Mouse (Mus musculus) kidney, adult 2 months (tissue): Measurements from ENCODE around the gene Atp1a2. TPM values are rescaled to one million over a fixed set of nuclear protein-coding genes. Genes with fewer than 3 reads are reported as not detected.

Source experiments
- DNase-seq: peaks from one replicate; pipeline ENCODE4 v3.0.0; 2021
- H3K27ac ChIP-seq: fragments of 200-500 bp; 2 replicates; pipeline ENCODE4 v1.5.1; 2012; ENCODE audit warnings: low read depth, low read length, control low read depth, inconsistent platforms; ENCODE audit not compliant: insufficient read depth
- H3K27me3 ChIP-seq: fragments of 200-500 bp; replicated peaks from 2 replicates; pipeline ENCODE4 v1.6.1; 2012; ENCODE audit warnings: mild to moderate bottlenecking, moderate library complexity, low read length, inconsistent platforms; ENCODE audit not compliant: control insufficient read depth, insufficient read depth
- H3K36me3 ChIP-seq: fragments of 200-500 bp; 2 replicates; pipeline ENCODE4 v1.6.1; 2012; ENCODE audit warnings: mild to moderate bottlenecking, moderate library complexity, low read length, inconsistent platforms; ENCODE audit not compliant: control insufficient read depth, insufficient read depth
- H3K4me1 ChIP-seq: fragments of 200-500 bp; 2 replicates; pipeline ENCODE4 v1.6.1; 2011; ENCODE audit warnings: low read length; ENCODE audit not compliant: control insufficient read depth, insufficient read depth
- H3K4me3 ChIP-seq: fragments of 200-500 bp; 2 replicates; pipeline ENCODE4 v1.5.1; 2011; ENCODE audit warnings: mild to moderate bottlenecking, low read depth, low read length, control low read depth; ENCODE audit not compliant: insufficient read depth
- CTCF ChIP-seq: fragments of 200-500 bp; conservative IDR thresholded peaks from 2 replicates; pipeline ENCODE4 v1.5.1; 2011; ENCODE audit warnings: low read depth, mild to moderate bottlenecking, control low read depth, low read length, moderate library complexity, mixed read lengths; ENCODE audit not compliant: insufficient read depth, insufficient read length
- POLR2A ChIP-seq: fragments of 200-500 bp; IDR thresholded peaks from one replicate; pipeline ENCODE4 v1.6.1; 2011; ENCODE audit warnings: low read depth, low read length, control low read depth
- WGBS: fragments of 180-500 bp; shearing (Covaris S2); methylation state at CpG from one replicate; pipeline ENCODE4 v1.1.7; 2018; 5-methylcytosine and 5-hydroxymethylcytosine counted together
- polyA plus RNA-seq: library from polyadenylated mRNA; depleted of rRNA; stranded (reverse); fragments of >200 nt; gene quantifications from 2 replicates; pipeline ENCODE4 v1.2.3, GENCODE M21; 2012

Atp1a2 gene
- polyA plus RNA-seq, 1 experiment: 36.4 TPM

DNA sequence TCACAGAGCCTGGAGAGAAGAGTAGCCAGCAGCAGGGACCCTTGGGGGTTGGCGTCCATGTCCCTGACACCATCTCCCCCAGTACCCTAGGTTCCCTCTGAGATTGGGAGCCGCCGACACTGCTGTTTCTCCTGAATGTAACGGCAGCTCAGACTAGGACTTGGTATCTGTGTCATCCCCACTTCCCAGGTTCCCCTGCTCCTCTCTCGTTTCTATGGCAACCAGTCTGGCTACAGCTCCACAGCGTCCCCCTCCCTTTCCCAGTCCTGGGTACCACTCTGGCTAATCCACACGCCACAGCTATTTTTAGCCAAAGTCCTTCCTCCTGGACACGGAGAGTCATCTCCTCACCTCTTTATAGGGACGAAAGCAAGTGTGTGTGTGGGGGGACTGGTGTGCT is 31.3 kb upstream of the Atp1a2 start, which contains the start of gene Kcnj9:
TSS of gene Kcnj9 (minus strand) at position 188 of the 400 bp plus-strand sequence.
- no peaks in the 10 kb centered on the region; the same call in 1 of the 2 replicates for H3K4me1 ChIP-seq
- H3K27me3 ChIP-seq: no peaks in the 10 kb centered on the region; the same call in 1 of the 2 replicates
- H3K36me3 ChIP-seq: no peaks in the 10 kb centered on the region
- H3K4me3 ChIP-seq: no peak within 1 kb of the TSS
- no peak within 1 kb of the TSS for H3K27ac ChIP-seq
- 38% methylated on average over 9 of the region's 9 CpGs for WGBS
- no peak for DNase-seq
- TF ChIP-seq CTCF (no peak), POLR2A (no peak)

DNA sequence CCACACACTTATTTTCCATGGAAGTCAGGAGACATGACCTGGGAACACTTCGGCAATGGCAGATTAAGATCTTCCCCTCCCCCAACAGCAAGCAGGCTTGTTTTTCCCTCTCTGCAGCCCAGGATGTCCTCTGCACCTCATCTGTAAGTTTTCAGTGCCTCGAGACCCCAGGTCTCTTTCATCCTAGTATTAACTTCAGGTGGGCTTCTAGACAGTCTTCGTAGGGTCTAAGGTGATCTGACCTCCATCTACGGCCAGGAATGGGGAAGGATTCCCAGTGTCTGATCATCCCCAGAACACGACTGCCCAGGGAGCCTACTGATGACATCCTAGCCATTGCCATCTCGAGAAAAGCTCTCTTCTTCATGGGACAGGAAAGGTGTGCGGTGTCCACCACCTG is 30.6 kb upstream of the Atp1a2 start:
- H3K27ac ChIP-seq: no peak overlapping the region
- DNase-seq: no peak
- no peaks in the 10 kb centered on the region for H3K36me3 ChIP-seq
- H3K4me3 ChIP-seq: no peak overlapping the region
- TF ChIP-seq CTCF: no peak
- no peak for TF ChIP-seq POLR2A
- 75% methylated on average over 7 of the region's 7 CpGs for WGBS
- no peaks in the 10 kb centered on the region; the same call in 1 of the 2 replicates for H3K27me3 ChIP-seq
- H3K4me1 ChIP-seq: no peaks in the 10 kb centered on the region; the same call in 1 of the 2 replicates

DNA sequence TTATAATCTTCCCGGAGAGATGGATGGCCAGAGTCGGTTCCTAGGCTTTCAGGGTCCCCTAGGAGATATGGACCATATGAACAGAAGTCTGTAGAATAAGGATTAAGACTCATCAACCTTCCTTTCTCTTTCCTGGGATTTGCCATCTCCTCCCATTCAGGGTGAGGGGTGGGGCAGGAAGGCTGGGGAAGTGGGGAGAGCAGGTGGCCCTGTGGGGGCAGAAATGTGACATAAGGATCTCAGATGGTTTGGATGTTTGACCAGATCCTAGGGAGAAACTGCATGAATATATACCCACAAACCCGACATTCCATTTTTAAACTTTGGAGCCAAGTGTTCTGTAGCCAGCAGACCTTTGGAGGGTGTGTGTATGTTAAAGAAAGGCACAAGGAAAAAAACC is 30.2 kb upstream of the Atp1a2 start:
- 76% methylated on average over 3 of the region's 3 CpGs for WGBS
- no peak overlapping the region for H3K4me3 ChIP-seq
- TF ChIP-seq CTCF: no peak
- TF ChIP-seq POLR2A: no peak
- no peaks in the 10 kb centered on the region; the same call in 1 of the 2 replicates for H3K27me3 ChIP-seq
- H3K36me3 ChIP-seq: no peaks in the 10 kb centered on the region
- no peak overlapping the region for H3K27ac ChIP-seq
- no peaks in the 10 kb centered on the region; the same call in 1 of the 2 replicates for H3K4me1 ChIP-seq
- no peak for DNase-seq

DNA sequence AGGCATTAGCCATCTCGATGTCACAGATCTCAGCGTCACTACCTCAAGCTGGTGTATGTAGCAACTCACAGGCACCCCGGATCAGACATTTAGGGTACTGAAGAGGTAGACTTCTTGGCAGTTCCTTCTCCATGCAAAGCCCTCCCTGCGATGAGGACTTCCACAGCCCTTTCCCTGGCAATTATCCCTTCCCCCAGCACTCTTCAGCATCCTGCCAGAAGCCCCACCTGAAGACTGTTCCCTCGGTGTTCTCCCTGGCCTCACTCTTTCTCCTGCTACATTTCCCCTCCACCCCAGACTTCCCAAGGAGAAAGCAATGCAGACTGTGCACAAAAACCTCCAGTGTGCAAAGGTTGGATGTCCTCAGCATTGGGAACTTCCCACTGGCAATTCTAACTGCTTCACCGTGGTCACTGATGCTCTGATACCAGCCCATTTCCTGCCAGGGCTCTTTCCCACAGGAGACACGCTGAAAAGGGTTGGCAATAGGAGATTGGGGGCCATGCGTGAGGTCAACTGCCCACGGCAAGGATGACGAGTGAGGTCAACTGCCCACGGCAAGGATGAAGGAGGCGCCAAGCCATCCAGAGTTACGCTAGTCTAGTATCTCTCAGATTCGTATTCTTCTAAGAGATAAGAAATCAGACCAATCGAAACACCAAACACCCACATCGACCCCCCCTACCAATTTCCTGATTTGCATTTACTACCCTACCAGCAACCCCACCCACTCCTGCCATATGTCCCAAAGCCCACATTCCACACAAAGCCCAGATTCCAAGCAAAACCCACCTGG is 29.5 kb upstream of the Atp1a2 start:
- TF ChIP-seq CTCF (no peak), POLR2A (no peak)
- Histone ChIP-seq H3K36me3 (no peaks in the 10 kb centered on the region), H3K4me1 (no peaks in the 10 kb centered on the region; the same call in 1 of the 2 replicates), H3K27ac (no peak overlapping the region), H3K4me3 (no peak overlapping the region), H3K27me3 (no peaks in the 10 kb centered on the region; the same call in 1 of the 2 replicates)
- 76% methylated on average over 16 of the region's 16 CpGs for WGBS
- no peak for DNase-seq

DNA sequence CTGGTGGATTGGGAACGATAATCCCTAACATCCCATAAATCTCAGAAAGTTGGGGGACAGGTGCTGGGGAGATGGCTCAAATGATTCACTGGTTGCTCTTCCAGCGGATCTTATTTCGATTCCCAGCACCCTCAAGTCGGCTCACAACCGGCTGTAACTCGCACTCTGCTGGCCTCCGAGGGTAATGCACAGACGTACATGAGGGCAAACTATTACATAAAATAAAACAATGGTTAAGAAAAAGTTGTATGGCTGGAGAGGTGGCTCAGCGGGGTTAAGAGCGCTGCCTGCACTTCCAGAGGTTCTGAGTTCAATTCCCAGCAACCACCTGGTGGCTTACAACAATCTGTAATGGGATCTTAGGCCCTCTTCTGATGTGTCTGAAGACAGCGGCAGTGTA is 28.8 kb upstream of the Atp1a2 start:
- TF ChIP-seq POLR2A (no peak), CTCF (no peak)
- Histone ChIP-seq H3K27ac (no peak overlapping the region), H3K4me3 (no peak overlapping the region), H3K4me1 (no peaks in the 10 kb centered on the region; the same call in 1 of the 2 replicates), H3K36me3 (no peaks in the 10 kb centered on the region), H3K27me3 (no peaks in the 10 kb centered on the region; the same call in 1 of the 2 replicates)
- 53% methylated on average over 11 of the region's 11 CpGs for WGBS
- DNase-seq: no peak

DNA sequence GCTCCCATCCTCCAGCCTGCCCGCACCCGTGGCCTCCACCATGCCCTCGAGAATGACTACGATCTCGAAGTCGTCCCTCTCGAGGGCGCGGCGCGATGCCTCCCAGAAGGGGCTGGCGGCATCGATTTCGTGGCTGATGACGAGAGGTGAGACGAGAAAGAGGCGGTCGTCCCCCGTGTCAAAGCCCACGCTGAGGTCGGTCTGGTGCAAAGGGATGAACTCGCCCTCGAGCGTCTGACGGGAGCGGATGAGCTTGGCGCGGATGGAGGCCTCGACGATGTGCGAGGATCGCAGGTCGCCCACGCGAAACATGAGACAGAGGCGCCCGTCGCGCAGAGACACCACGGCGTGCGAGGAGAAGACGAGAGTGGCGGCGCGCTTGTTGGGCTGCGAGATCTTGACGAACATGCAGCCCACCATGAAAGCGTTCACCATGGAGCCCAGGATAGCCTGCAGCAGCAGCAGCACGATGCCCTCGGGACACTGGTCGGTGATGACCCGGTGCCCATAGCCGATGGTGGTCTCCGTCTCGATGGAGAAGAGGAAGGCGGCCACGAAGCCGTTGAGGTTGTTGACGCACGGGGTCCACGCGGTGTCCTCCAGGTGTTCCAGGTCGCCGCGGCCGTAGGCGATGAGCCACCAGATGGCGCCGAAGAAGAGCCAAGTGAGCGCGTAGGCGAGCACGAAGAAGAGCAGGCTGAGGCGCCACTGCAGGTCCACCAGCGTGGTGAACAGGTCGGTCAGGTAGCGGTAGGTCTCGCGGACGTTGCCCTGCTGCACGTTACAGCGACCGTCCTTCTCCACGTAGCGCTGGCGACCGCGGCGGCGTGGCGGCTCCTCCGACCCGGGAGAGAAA is 28.0 kb upstream of the Atp1a2 start:
- Histone ChIP-seq H3K27me3 (no peaks in the 10 kb centered on the region; the same call in 1 of the 2 replicates), H3K27ac (no peak overlapping the region), H3K4me1 (no peaks in the 10 kb centered on the region; the same call in 1 of the 2 replicates), H3K4me3 (peak overlapping the region; percentile 41), H3K36me3 (no peaks in the 10 kb centered on the region)
- no peak for TF ChIP-seq POLR2A
- TF ChIP-seq CTCF: peak; percentile 79
- DNase-seq: peak; percentile 85
- 18% methylated on average over 94 of the region's 94 CpGs for WGBS

DNA sequence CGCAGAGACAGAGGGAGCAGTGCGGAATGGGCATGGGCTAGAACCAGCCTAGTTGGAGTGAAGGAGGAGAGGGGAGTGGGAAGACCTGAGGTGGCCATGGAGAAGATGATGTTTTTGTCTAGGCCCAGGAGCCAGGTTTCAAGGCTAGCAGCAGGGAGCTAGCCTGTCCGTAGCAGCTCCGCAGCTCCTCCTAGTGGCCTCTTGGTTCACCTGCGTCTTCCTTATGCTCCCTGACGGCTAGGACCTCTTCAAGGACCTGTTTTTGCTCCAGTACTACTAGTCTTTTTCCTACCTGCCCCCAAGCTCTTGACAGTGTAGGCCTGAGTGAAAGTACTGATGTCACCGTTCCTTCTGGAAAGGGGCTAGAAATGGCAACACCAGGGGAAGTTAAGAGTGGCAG is 26.9 kb upstream of the Atp1a2 start:
- TF ChIP-seq CTCF (peak; percentile 94), POLR2A (no peak)
- 26% methylated on average over 7 of the region's 7 CpGs for WGBS
- peak; percentile 83 for DNase-seq

More for the DNA sequence above, 26.9 kb upstream of the Atp1a2 start:
- no peaks in the 10 kb centered on the region; the same call in 1 of the 2 replicates for H3K27me3 ChIP-seq
- no peak overlapping the region for H3K27ac ChIP-seq
- H3K36me3 ChIP-seq: no peaks in the 10 kb centered on the region
- H3K4me3 ChIP-seq: no peak overlapping the region
- no peaks in the 10 kb centered on the region; the same call in 1 of the 2 replicates for H3K4me1 ChIP-seq
